Mouse (Mus musculus): ENCODE results near the gene Ralgds. TPM values are rescaled to one million over a fixed set of nuclear protein-coding genes. Genes with fewer than 3 reads are reported as not detected.

Ralgds gene
- polyA plus RNA-seq (2014; fragmentation: Nextera tagmentation; extraction: Ambion mirVana): 34.3 and 34.7 TPM in 2 replicates

DNA sequence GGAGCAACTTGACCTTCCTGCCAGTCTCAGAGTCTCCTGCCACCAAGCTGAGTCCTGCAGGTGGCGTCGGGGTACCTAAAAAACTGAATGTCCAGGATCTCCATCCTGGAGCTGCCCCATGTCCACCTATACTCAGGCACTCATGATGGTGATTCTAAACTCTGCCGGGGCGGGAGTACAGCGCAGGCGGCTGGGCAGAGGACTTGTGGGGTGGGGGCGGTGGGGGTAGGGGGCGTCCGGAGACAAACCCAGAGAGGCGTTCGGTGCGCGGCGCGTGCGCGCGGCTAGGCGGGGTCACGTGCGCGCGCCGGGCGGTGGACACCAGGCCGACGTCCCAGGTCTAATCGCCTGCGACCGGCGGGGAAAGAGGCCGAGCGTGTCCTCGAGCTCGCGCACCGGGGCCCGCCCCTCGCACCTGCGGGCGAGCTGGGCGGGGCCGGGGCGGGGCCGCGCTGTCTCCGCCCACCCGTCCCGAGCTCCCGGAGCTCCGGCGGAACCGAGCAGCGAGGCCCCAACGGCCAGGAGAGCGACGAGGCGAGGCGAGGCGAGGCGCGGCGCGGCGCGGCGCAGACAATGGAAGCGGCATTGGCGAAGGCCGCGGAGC, at the start of gene Ralgds:
Gene Ralgds, plus strand, starts transcription at position 328 of the 604 bp plus-strand sequence.
- H3K9me3 ChIP-seq (ENCODE audit: low read depth, low read length): no peaks in the 10 kb centered on the region
- ATAC-seq (ENCODE audit: insufficient read depth) (peak; percentile 74), DNase-seq (peak; percentile 75)
- TF ChIP-seq CTCF (IDR thresholded peaks at IDR 0.05; ENCODE audit: low read depth): peak; percentile 26; the same call in 1 of the 2 replicates
- H3K4me2 ChIP-seq: peak within 1 kb of the TSS; percentile 98
- no peaks in the 10 kb centered on the region for H3K36me3 ChIP-seq (ENCODE audit: insufficient read depth)
- H3K9ac ChIP-seq: peak within 1 kb of the TSS; percentile 77
- H3K4me3 ChIP-seq (ENCODE audit: low read depth, low read length): peak within 1 kb of the TSS; percentile 70
- under 1% methylated on average over 67 of the region's 71 CpGs for WGBS
- peak within 1 kb of the TSS; percentile 72 for H3K27ac ChIP-seq (ENCODE audit: low read depth)
- peaks cover 6% of the 10 kb centered on the region; the same call in 1 of the 2 replicates for H3K4me1 ChIP-seq (ENCODE audit: insufficient read depth)
- H3K27me3 ChIP-seq (ENCODE audit: insufficient read depth, low read length): no peaks in the 10 kb centered on the region

DNA sequence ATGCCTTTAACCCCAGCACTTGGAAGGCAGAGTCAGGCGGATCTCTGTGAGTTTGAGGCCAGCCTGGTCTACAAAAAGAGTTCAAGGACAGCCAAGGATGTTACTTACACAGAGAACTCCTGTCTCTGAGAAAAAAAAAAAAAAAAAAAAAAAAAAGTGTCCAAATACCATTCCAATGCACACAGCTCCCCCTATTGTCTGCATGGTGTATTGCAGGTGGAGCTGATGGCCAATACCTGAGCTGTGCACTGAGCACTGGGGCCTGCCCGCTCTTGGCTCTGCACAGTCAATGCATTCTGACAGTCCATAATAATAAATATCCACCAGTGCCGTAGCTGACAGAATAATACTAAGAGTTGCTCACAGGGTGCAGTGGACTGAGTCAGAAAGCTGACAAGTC, 49.0 kb upstream of the Ralgds start:
- WGBS: 39% methylated on average over 3 of the region's 3 CpGs
- TF ChIP-seq CTCF (IDR thresholded peaks at IDR 0.05; ENCODE audit: low read depth): peak; percentile 82
- peaks cover 3% of the 10 kb centered on the region; the same call in 1 of the 2 replicates for H3K4me1 ChIP-seq (ENCODE audit: insufficient read depth)
- peak; percentile 79 for DNase-seq
- H3K36me3 ChIP-seq (ENCODE audit: insufficient read depth): peaks cover under 1% of the 10 kb centered on the region; the same call in 1 of the 2 replicates
- no peak overlapping the region for H3K4me2 ChIP-seq
- no peak overlapping the region for H3K9ac ChIP-seq
- H3K4me3 ChIP-seq (ENCODE audit: low read depth, low read length): no peak overlapping the region
- ATAC-seq (ENCODE audit: insufficient read depth): no peak
- no peaks in the 10 kb centered on the region for H3K27me3 ChIP-seq (ENCODE audit: insufficient read depth, low read length)
- H3K27ac ChIP-seq (ENCODE audit: low read depth): no peak overlapping the region
- H3K9me3 ChIP-seq (ENCODE audit: low read depth, low read length): no peaks in the 10 kb centered on the region

DNA sequence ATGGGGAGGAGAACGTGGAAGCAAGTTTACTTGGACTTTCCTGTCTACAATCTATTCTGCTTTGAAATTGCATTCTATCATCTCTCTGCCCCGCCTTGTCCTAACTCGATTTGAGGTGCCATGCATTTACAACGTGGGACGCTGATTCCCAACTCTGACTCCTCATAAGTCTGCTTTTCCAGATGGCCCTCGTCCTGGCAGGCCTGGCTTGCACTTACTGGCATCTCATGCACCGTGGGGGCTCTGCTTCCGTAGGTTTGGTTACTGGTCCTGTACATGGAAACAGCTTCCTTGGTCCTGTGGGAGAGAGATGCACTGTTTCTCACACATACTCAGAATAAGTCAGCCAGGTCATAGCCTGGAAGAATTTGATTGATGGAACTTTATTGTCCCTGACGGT, 48.0 kb upstream of the Ralgds start:
- DNase-seq: no peak
- TF ChIP-seq CTCF (IDR thresholded peaks at IDR 0.05; ENCODE audit: low read depth): no peak
- no peak overlapping the region for H3K4me3 ChIP-seq (ENCODE audit: low read depth, low read length)
- H3K27ac ChIP-seq (ENCODE audit: low read depth): no peak overlapping the region
- 72% methylated on average over 9 of the region's 9 CpGs for WGBS
- no peak for ATAC-seq (ENCODE audit: insufficient read depth)
- H3K27me3 ChIP-seq (ENCODE audit: insufficient read depth, low read length): no peaks in the 10 kb centered on the region
- no peak overlapping the region for H3K9ac ChIP-seq
- H3K4me1 ChIP-seq (ENCODE audit: insufficient read depth): peaks cover 3% of the 10 kb centered on the region; the same call in 1 of the 2 replicates
- H3K4me2 ChIP-seq: no peak overlapping the region
- H3K9me3 ChIP-seq (ENCODE audit: low read depth, low read length): no peaks in the 10 kb centered on the region
- peaks cover 10% of the 10 kb centered on the region for H3K36me3 ChIP-seq (ENCODE audit: insufficient read depth)

DNA sequence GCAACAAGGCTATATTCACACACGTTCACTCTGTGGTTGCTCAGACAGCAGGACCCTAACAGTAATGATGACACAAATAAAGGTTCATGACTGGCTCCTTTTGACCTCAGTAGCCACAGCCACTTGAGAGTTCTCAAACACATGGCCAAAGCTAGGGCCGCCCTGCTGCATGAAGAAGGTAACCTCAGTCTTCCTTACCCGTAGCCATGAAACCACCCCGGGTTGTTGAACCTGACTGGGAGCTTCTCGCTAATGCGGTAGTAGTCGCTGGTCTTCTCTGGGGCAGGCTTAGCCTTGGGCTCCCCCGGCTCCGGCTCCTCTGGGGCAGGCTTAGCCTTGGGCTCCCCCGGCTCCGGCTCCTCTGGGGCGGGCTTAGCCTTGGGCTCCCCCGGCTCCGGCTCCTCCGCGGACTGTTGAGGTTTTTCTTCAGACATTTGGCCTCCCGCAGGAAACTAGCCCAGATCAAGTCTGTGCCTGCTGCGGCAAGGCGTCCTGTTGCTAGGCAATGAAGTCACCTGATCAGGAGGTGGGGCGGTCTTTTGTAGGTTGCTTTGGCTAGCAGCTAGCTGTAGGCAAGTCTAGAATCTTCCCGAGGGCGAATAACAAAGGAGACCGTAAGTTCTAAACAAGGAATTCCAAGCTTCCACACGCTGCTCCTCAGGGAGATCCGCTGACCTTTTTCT, 46.9 kb upstream of the Ralgds start, which contains the start of gene 1700007K13Rik:
Gene 1700007K13Rik, minus strand, starts transcription at position 497 of the 683 bp plus-strand sequence.
- TF ChIP-seq CTCF (IDR thresholded peaks at IDR 0.05; ENCODE audit: low read depth): no peak
- Histone ChIP-seq H3K27me3 (ENCODE audit: insufficient read depth, low read length) (no peaks in the 10 kb centered on the region), H3K9ac (0 out of 2 replicates have a peak within 1 kb of the TSS, but pooled peaks have one; percentile 34), H3K36me3 (ENCODE audit: insufficient read depth) (peaks cover 21% of the 10 kb centered on the region), H3K9me3 (ENCODE audit: low read depth, low read length) (no peaks in the 10 kb centered on the region), H3K4me2 (peak within 1 kb of the TSS; percentile 57), H3K27ac (ENCODE audit: low read depth) (no peak within 1 kb of the TSS), H3K4me1 (ENCODE audit: insufficient read depth) (peaks cover 3% of the 10 kb centered on the region; the same call in 1 of the 2 replicates), H3K4me3 (ENCODE audit: low read depth, low read length) (peak within 1 kb of the TSS; percentile 20)
- 3% methylated on average over 25 of the region's 25 CpGs for WGBS
- ATAC-seq (ENCODE audit: insufficient read depth) (peak; percentile 52; the same call in 1 of the 2 replicates), DNase-seq (peak; percentile 75)

DNA sequence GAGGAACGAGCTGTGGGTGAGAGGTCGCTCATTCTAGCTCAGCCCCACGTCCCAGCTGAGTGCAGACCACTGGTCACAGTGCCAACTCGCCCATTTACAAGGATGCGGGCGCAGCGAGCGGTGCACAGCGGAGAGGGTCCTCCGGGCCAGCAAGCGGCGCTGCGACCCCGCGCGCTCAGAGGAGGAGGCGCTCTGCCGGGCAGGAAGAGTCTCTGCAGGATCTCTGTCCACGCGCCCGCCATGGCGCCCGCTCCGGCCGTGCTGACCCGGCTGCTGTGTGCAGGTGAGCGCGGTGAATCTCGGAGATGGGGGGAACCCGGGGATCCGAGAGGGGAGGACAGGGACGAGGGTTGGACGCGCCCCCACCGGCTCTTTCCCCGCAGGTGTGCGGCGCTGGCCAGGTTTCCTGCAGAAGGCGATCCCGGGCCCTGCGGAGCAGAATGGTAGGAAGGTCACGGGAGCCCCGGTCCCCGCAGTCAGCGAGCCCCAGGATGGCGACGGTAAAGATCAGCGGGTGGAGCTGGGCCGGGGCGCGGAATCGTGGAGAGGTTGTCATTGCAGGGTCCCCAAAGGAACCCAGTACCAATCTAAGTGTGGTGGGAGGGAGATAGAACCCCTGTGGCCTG, 45.0 kb upstream of the Ralgds start, which contains the start of gene Mrps2:
Gene Mrps2, plus strand, starts transcription at position 207 of the 626 bp plus-strand sequence.
- Histone ChIP-seq H3K9ac (peak within 1 kb of the TSS; percentile 92), H3K27me3 (ENCODE audit: insufficient read depth, low read length) (no peaks in the 10 kb centered on the region), H3K36me3 (ENCODE audit: insufficient read depth) (peaks cover 35% of the 10 kb centered on the region), H3K4me1 (ENCODE audit: insufficient read depth) (peaks cover 3% of the 10 kb centered on the region; the same call in 1 of the 2 replicates), H3K4me2 (peak within 1 kb of the TSS; percentile 85), H3K27ac (ENCODE audit: low read depth) (no peak within 1 kb of the TSS), H3K9me3 (ENCODE audit: low read depth, low read length) (no peaks in the 10 kb centered on the region; the same call in 1 of the 2 replicates), H3K4me3 (ENCODE audit: low read depth, low read length) (peak within 1 kb of the TSS; percentile 80)
- DNase-seq (peak; percentile 94), ATAC-seq (ENCODE audit: insufficient read depth) (peak; percentile 94)
- WGBS: under 1% methylated on average over 52 of the region's 52 CpGs
- peak; percentile 84 for TF ChIP-seq CTCF (IDR thresholded peaks at IDR 0.05; ENCODE audit: low read depth)

DNA sequence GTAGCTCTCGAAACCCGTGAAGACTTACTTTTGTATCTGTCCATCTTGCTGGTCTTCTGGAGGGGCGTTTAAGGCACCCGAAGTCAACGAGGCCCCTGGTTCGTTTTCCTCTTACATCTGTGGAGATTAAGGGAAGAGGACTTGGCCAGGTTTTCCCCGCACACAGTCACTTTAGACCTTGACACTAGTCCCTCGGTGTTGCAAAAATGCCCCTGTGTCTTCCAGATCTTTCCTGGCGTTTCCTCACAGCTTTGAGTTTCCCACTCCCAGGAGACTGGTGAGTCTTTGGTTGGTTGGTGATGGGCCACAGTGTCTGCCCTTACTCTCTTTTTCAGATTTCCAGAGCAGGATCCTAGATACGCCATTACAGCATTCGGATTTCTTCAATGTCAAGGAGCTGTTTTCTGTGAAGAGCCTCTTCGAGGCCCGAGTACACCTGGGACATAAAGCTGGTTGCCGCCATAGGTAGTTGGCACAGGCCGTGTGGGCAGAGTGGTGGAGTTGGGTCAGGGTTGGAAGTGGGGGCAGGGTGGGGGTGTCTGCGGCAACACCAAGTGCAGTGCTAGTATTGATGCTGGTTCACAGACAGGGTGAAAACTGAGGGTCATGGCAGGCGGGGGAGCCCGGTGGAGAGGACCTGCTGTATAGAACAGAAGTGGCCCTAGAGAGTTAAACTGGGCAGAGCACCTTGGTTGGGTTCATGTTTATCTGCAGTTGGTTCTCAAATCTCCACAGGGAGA, 44.3 kb upstream of the Ralgds start:
- TF ChIP-seq CTCF (IDR thresholded peaks at IDR 0.05; ENCODE audit: low read depth): no peak
- DNase-seq: no peak
- Histone ChIP-seq H3K4me2 (peak overlapping the region; percentile 85), H3K4me1 (ENCODE audit: insufficient read depth) (peaks cover 3% of the 10 kb centered on the region; the same call in 1 of the 2 replicates), H3K9ac (peak overlapping the region; percentile 92), H3K36me3 (ENCODE audit: insufficient read depth) (peaks cover 35% of the 10 kb centered on the region), H3K9me3 (ENCODE audit: low read depth, low read length) (no peaks in the 10 kb centered on the region; the same call in 1 of the 2 replicates), H3K4me3 (ENCODE audit: low read depth, low read length) (peak overlapping the region; percentile 80), H3K27ac (ENCODE audit: low read depth) (no peak overlapping the region), H3K27me3 (ENCODE audit: insufficient read depth, low read length) (no peaks in the 10 kb centered on the region)
- WGBS: 49% methylated on average over 18 of the region's 18 CpGs
- no peak for ATAC-seq (ENCODE audit: insufficient read depth)
